Mouse (Mus musculus) thymus, postnatal 10 days (tissue): ENCODE measurements around the gene Pigt.
A peak's percentile ranks its signal among the peaks of the same experiment; 100 is the strongest.

Source experiments
- DNase-seq, 2 experiments: peaks; one replicate each; pipeline ENCODE4 v3.0.0; 2021; ENCODE audit warnings: low spot score in 2 of 2

Pigt gene

GRCm38 (mm10) chr2:164520782-164521181, 23.5 kb downstream of the Pigt start:
- peak in 1 of 2 experiments; percentile 39 for DNase-seq

GRCm38 (mm10) chr2:164521841-164522240, 24.5 kb downstream of the Pigt start:
- DNase-seq, result peak; percentile 19 to 42

- no peak for DNase-seq
Measured at GRCm38 (mm10) chr2:164522280-164522679, 25.0 kb downstream of the Pigt start.

GRCm38 (mm10) chr2:164523301-164523773, 26.0 kb downstream of the Pigt start:
- DNase-seq, result no peak

- no peak for DNase-seq
Measured at GRCm38 (mm10) chr2:164528557-164528956, 31.2 kb downstream of the Pigt start.

- DNase-seq, result peak; percentile 36 to 72
Measured at GRCm38 (mm10) chr2:164531169-164531568, 33.8 kb downstream of the Pigt start.

- DNase-seq, result peak in 1 of 2 experiments; percentile 14
Measured at GRCm38 (mm10) chr2:164534315-164534714, 37.0 kb downstream of the Pigt start.

- DNase-seq, result no peak
Measured at GRCm38 (mm10) chr2:164537003-164537402, 39.7 kb downstream of the Pigt start.

- no peak for DNase-seq
Measured at GRCm38 (mm10) chr2:164540652-164541427, 43.5 kb downstream of the Pigt start.

- no peak for DNase-seq
Measured at GRCm38 (mm10) chr2:164542132-164542531, 44.8 kb downstream of the Pigt start.

- no peak for DNase-seq
Measured at GRCm38 (mm10) chr2:164542598-164542997, 45.3 kb downstream of the Pigt start.

GRCm38 (mm10) chr2:164543745-164544144, 46.4 kb downstream of the Pigt start:
- no peak for DNase-seq

- DNase-seq, result no peak
Measured at GRCm38 (mm10) chr2:164544454-164545097, 47.3 kb downstream of the Pigt start.

- DNase-seq, result no peak
Measured at GRCm38 (mm10) chr2:164549338-164549737, 52.0 kb downstream of the Pigt start.

GRCm38 (mm10) chr2:164549963-164550894, 52.9 kb downstream of the Pigt start:
- DNase-seq, result no peak

- DNase-seq, result no peak
Measured at GRCm38 (mm10) chr2:164550895-164551269, 53.6 kb downstream of the Pigt start.

- no peak for DNase-seq
Measured at GRCm38 (mm10) chr2:164551502-164551901, 54.2 kb downstream of the Pigt start.
